ENCODE assay signal across 28 mouse cellular contexts in genomic region chr5:66345140-66345539, GRCm38 (mm10).
A peak's percentile ranks its signal among the peaks of the same experiment; 100 is the strongest.
DNase-seq lines count a peak whose midpoint lies in the region; TF ChIP-seq lines count a peak whose summit lies in the region.
"Had no signal": no experiment of that assay in that cellular context is flagged by ENCODE, and none has a peak within 500 bp of the region (broad histone marks: within the 10 kb centered on the region; RNA-seq: fewer than 3 reads in every experiment).

No protein-coding gene starts in this region.

- in situ Hi-C loops in ES-E14 (cut with MboI; ENCODE audit: low sequenced_read_pairs in 2 of 2, unreplicated experiment in 2 of 2): no loop called here

- no peak overlapping the region for H3K9ac ChIP-seq in ES-E14 (ENCODE audit: insufficient read depth, low read depth, low read length, poor library complexity, severe bottlenecking)
- H3K9ac ChIP-seq: embryonic facial prominence, embryonic 15.5 days; forebrain, embryonic 12.5 days; forebrain, postnatal 0 days; heart, embryonic 12.5 days; hindbrain, embryonic 15.5 days; liver, embryonic 12.5 days; liver, postnatal 0 days; midbrain, embryonic 13.5 days; stomach, embryonic 15.5 days had no signal

- no peak overlapping the region for H3K27ac ChIP-seq in ES-E14 (ENCODE audit: insufficient read depth, low read depth, low read length, poor library complexity, severe bottlenecking)
- H3K27ac ChIP-seq: embryonic facial prominence, embryonic 15.5 days; forebrain, embryonic 12.5 days; heart, adult 2 months; hindbrain, embryonic 15.5 days; liver, embryonic 12.5 days; macrophage; midbrain, embryonic 13.5 days; stomach, embryonic 15.5 days had no signal

- H3K36me3 ChIP-seq in ES-E14 (ENCODE audit: control insufficient read depth, insufficient read depth, low read length, poor library complexity, severe bottlenecking): no peaks in the 10 kb centered on the region
- H3K36me3 ChIP-seq: embryonic facial prominence, embryonic 15.5 days; forebrain, embryonic 12.5 days; heart, embryonic 12.5 days; hindbrain, embryonic 15.5 days; liver, embryonic 12.5 days; stomach, embryonic 15.5 days had no signal

- H3K4me3 ChIP-seq in ES-E14 (ENCODE audit: insufficient read depth in 1 of 2, low read depth in 1 of 2, low read length in 2 of 2, poor library complexity in 1 of 2, severe bottlenecking in 1 of 2): no peak overlapping the region
- H3K4me3 ChIP-seq: embryonic facial prominence, embryonic 15.5 days; forebrain, embryonic 12.5 days; heart, adult 2 months; heart, embryonic 12.5 days; hindbrain, embryonic 15.5 days; liver, embryonic 12.5 days; midbrain, embryonic 13.5 days; stomach, embryonic 15.5 days had no signal

- H3K9me3 ChIP-seq in ES-E14 (ENCODE audit: control insufficient read depth, insufficient read depth, low read depth, low read length): no peaks in the 10 kb centered on the region
- H3K9me3 ChIP-seq: embryonic facial prominence, embryonic 15.5 days; forebrain, embryonic 12.5 days; heart, embryonic 12.5 days; hindbrain, embryonic 15.5 days; liver, embryonic 12.5 days; midbrain, embryonic 13.5 days; stomach, embryonic 15.5 days had no signal

- DNase-seq in embryo, embryonic 9.5 days (ENCODE audit: extremely low spot score): peak; percentile 8
- DNase-seq in embryo, embryonic 10 days (ENCODE audit: low spot score): no peak
- DNase-seq in 3T3-L1 (ENCODE audit: low read depth, low spot score) (peak; percentile 74), ES-E14 (ENCODE audit: low read depth, low spot score) (no peak), adipocyte (ENCODE audit: low spot score) (peak; percentile 19)
- no peak for DNase-seq in B cell, adult 2 months
- no peak for DNase-seq in lung, postnatal 25 days (ENCODE audit: low spot score)
- no peak for DNase-seq in spleen, postnatal 10 days (ENCODE audit: low spot score in 2 of 2)
- DNase-seq: adrenal gland, postnatal 10 days; cerebellum, adult 11-12 months; cerebellum, adult 9-11 months; forebrain, postnatal 0 days; heart, adult 2 months; kidney, adult 18-20 months; kidney, postnatal 36 days; layer of hippocampus, postnatal 36 days; left cerebral cortex, postnatal 4 days; liver, postnatal 0 days; retina, postnatal 1 day; right cerebral cortex, postnatal 14 days had no signal

- peaks cover 4 to 8% of the 10 kb centered on the region in 2 experiments; a peak in 1 of 4 replicates for H3K4me1 ChIP-seq in ES-E14 (ENCODE audit: control insufficient read depth in 2 of 2, insufficient read depth in 2 of 2, low read length in 2 of 2, poor library complexity in 1 of 2)
- H3K4me1 ChIP-seq: liver, embryonic 12.5 days; stomach, embryonic 15.5 days had no signal

TF ChIP-seq in ES-E14, 5 proteins besides CTCF, POLR2A, EP300 and RAD21:
- TF ChIP-seq ZC3H11A (IDR thresholded peaks at IDR 0.05; ENCODE audit: borderline replicate concordance, low read depth, low read length) (no peak), HCFC1 (IDR thresholded peaks at IDR 0.05; ENCODE audit: borderline replicate concordance, insufficient read depth, low read length) (no peak), MAFK (IDR thresholded peaks at IDR 0.05; ENCODE audit: insufficient read depth, low read depth, low read length) (0 out of 2 replicates have a peak, but pooled peaks have one; percentile 55)

Comparison
In these comparisons a context has a peak if more than half of its experiments do, and no peak if none do; other contexts are left out.
1. DNase-seq: peak in embryo, embryonic 9.5 days (single experiment), 3T3-L1 (single experiment) and adipocyte (single experiment); none in embryo, embryonic 10 days (single experiment), ES-E14 (single experiment), B cell, adult 2 months (0 of 2), lung, postnatal 25 days (single experiment) and spleen, postnatal 10 days (0 of 2).